Mouse (Mus musculus) thymus, postnatal 14 days (tissue): Measurements from ENCODE around the gene 1700020D05Rik.

Experiments used
- DNase-seq: peaks from one replicate; pipeline ENCODE4 v3.0.0; 2021

Gene 1700020D05Rik

GRCm38 (mm10) chr19:5474281-5475068, 29.1 kb downstream of the 1700020D05Rik start:
- DNase-seq, result no peak

GRCm38 (mm10) chr19:5473720-5474119, 29.9 kb downstream of the 1700020D05Rik start, which contains the start of gene Efemp2:
Gene Efemp2 (plus strand): TSS chr19:5473954.
- DNase-seq, result peak; percentile 79

GRCm38 (mm10) chr19:5472857-5473256, 30.7 kb downstream of the 1700020D05Rik start:
- no peak for DNase-seq

GRCm38 (mm10) chr19:5471846-5472245, 31.7 kb downstream of the 1700020D05Rik start:
- DNase-seq, result no peak

GRCm38 (mm10) chr19:5468374-5468773, 35.2 kb downstream of the 1700020D05Rik start, which contains the start of gene Ctsw:
Gene Ctsw (minus strand): TSS chr19:5468507.
- peak; percentile 82 for DNase-seq

- no peak for DNase-seq
These were observed 36.6 kb downstream of the 1700020D05Rik start for GRCm38 (mm10) chr19:5466916-5467500.

GRCm38 (mm10) chr19:5465037-5465436, 38.5 kb downstream of the 1700020D05Rik start:
- no peak for DNase-seq

- peak; percentile 80 for DNase-seq
These were observed 39.6 kb downstream of the 1700020D05Rik start for GRCm38 (mm10) chr19:5463791-5464562.

- no peak for DNase-seq
These were observed 40.4 kb downstream of the 1700020D05Rik start for GRCm38 (mm10) chr19:5463212-5463611.

GRCm38 (mm10) chr19:5461411-5461810, 42.2 kb downstream of the 1700020D05Rik start:
- no peak for DNase-seq

- DNase-seq, result peak; percentile 85
These were observed 43.1 kb downstream of the 1700020D05Rik start, which contains the start of gene Fibp for GRCm38 (mm10) chr19:5460465-5460911. Gene Fibp (plus strand): TSS chr19:5460615.

GRCm38 (mm10) chr19:5459896-5460295, 43.7 kb downstream of the 1700020D05Rik start:
- DNase-seq, result no peak

- no peak for DNase-seq
These were observed 44.6 kb downstream of the 1700020D05Rik start for GRCm38 (mm10) chr19:5459019-5459418.

GRCm38 (mm10) chr19:5457746-5458442, 45.7 kb downstream of the 1700020D05Rik start, which contains the start of gene Ccdc85b:
Gene Ccdc85b (minus strand): TSS chr19:5457894.
- DNase-seq, result no peak

GRCm38 (mm10) chr19:5456922-5457745, 46.5 kb downstream of the 1700020D05Rik start:
- peak; percentile 97 for DNase-seq

GRCm38 (mm10) chr19:5456241-5456921, 47.2 kb downstream of the 1700020D05Rik start:
- DNase-seq, result no peak

GRCm38 (mm10) chr19:5455568-5455967, 48.0 kb downstream of the 1700020D05Rik start:
- DNase-seq, result no peak

- DNase-seq, result no peak
These were observed 48.5 kb downstream of the 1700020D05Rik start for GRCm38 (mm10) chr19:5455037-5455436.
